Mouse (Mus musculus): ENCODE measurements around the gene Map3k11.
A peak's percentile ranks its signal among the peaks of the same experiment; 100 is the strongest.

- TF ChIP-seq CTCF (IDR thresholded peaks at IDR 0.05), result 0 out of 2 replicates have a peak, but pooled peaks have one; percentile 2
- no peak for TF ChIP-seq POLR2A (IDR thresholded peaks at IDR 0.05; ENCODE audit: insufficient read depth, low read depth, low read length)
- TF ChIP-seq EP300 (IDR thresholded peaks at IDR 0.05; ENCODE audit: insufficient read depth, low read depth, low read length), result no peak
These were observed 55.0 kb downstream of the Map3k11 start for GRCm38 (mm10) chr19:5743576-5743975.
